Mouse (Mus musculus) adrenal gland, postnatal 4 days (tissue): ENCODE measurements around the gene Trib3. TPM values are rescaled to one million over a fixed set of nuclear protein-coding genes. Genes with fewer than 3 reads are reported as not detected.

Experiments used
- DNase-seq, 2 experiments: peaks; one replicate each; pipeline ENCODE4 v3.0.0; 2021 to 2022; ENCODE audit warnings: low spot score in 2 of 2, mixed read lengths in 2 of 2
- total RNA-seq, 2 experiments: library from RNA; stranded (reverse); gene quantifications; 2 replicates each; pipeline ENCODE4 v1.2.3; 2021

Gene Trib3
- total RNA-seq, 2 experiments from 2014 or later: 4.3 to 4.9 TPM

DNA sequence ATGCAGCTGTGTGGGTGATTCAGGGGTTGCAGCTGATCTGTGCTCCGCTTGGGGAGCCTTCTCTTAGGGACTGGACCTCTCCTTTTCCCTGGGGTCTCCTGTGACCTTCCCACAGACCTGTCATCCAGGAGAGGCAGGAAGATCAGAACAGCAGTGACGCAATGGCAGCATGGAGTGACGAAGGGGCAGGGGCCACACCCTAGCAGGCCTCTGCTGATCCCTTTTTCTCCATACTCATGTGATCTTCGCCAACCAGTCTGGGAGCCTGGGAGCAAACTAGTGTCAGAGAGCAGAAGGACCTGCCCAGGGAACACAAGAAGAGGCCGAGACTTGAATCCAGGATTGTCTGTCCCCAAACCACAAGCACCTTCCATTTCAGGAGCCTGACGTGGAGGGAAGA lies 5.4 kb upstream of the Trib3 start:
- no peak for DNase-seq

DNA sequence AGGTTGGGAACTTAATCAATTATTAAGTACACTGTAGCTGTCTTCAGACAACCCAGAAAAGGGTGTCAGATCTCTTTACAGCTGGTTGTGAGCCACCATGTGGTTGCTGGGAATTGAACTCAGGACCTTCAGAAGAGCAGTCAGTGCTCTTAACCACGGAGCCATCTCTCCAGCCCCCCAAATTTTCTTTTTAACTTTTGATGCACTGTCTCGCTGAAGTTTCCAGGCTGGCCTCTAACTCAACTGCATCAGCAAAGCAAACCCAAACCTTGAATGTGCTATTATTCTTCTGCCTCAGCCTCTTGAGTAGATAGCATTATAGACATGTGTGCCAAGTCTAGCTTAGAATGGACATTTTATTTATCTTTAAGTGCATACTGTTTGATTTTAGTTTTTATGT lies 3.9 kb upstream of the Trib3 start:
- no peak for DNase-seq

DNA sequence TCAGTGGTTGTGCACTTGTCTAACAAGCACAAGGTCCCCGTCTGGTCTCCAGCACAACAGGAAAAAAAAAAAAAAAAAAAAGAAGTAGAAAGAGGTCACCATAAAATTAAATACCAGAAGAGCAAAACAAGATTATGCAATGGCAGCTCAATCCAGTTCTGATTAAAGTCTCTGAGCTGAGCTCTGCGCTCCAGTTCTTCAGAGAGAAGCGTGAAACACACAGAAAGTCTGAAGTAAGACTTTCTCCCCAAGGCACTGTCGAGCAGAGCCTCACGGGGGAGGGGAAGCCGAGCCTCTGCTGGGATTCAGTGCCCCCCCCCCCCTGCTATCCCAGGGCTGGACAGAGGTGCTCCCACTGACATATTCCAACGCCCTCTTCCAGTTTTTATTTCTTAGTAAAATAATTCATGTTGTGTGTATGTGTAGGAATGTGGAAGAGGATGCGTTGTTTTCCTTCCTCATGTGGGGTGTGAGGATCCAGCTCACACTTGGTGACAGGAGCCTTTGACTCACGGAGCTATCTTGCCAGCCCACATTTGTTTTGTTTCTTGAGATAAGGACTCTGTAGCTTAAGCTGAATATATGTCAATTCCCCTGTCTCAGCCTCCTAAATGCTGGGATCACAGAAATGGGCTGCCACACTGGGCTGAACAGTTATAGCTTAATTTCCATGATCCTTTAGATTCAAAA lies 3.1 kb upstream of the Trib3 start:
- no peak for DNase-seq

DNA sequence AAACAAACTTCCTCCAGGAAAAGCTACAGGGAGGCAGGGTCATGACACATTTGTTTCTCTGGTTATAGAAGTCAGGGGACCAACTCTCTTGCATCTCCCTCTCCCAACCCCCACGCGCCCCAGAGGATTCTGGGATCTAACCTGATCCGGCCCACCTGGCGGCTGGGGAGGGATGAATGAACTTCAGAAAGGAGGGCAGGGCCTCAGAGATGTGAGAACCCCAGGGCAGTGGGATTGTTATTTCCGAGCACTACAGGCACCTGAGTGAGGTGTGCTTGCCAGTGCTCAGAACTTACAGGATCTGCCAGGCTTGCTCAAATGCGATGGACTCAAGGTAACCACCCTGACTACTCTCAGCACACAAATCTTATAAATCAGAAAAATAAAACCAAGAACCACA lies 1.6 kb upstream of the Trib3 start:
- no peak for DNase-seq

DNA sequence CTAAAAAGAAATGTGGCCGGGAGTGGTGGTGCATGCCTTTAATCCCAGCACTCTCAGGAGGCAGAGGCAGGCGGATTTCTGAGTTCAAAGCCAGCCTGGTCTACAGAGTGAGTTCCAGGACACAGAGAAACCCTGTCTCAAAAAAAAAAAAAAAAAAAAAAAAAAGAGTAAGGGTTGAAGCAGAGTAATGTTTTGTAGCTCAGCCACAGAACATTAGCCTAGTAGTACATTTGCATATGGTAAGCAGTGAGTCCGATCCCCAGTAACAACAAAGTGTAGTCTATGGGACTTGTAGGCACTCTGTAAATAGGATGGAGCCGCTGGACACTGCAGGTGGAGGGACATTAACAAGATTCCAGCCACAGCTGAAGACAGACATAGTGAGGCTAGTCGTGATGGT lies 1.1 kb upstream of the Trib3 start:
- no peak for DNase-seq

DNA sequence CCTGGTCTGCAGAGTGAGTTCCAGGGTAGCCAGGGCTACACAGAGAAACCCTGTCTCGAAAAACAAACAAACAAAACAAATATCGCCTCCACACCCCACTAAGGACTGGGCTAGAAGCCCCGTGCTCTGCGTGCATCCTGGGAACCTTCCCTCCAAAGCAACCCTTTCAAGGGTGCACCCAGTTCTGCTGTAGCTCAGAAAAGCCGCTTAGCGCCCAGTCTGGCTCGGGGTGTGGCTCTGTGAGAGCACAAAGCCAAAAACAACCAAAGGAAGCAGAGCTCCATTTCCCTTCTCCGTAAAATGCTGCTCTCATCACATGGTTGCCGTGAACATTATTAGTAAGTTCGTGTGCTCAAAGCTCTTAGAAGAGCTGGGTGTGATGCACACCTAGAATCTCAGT lies 529 bp upstream of the Trib3 start:
- no peak for DNase-seq

DNA sequence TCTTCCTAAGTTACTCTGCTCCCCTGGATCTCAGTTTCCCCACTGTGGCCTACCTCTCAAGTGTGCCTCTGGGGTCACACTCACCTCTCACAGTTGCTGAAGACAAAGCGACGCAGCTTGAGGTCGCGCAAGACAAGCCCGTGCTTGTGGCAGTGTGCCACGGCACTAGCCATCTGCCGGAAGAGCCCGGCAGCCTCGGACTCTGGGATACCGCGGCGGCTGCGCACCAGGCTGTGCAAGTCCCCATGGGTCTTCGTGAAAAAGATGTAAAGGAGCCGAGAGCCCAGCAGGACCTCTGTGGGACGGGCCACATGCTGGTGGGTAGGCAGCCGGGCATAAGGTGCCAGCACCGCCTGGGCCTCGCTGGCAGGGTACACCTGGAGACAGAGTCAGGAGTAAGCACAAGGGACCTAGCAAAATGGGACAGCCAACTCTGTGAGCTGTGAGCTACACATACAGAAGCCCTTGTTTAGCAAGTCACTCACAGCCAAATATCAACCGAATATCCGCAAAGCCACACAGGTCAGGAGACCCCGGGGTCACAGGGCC lies 4.1 kb downstream of the Trib3 start:
- DNase-seq: no peak

DNA sequence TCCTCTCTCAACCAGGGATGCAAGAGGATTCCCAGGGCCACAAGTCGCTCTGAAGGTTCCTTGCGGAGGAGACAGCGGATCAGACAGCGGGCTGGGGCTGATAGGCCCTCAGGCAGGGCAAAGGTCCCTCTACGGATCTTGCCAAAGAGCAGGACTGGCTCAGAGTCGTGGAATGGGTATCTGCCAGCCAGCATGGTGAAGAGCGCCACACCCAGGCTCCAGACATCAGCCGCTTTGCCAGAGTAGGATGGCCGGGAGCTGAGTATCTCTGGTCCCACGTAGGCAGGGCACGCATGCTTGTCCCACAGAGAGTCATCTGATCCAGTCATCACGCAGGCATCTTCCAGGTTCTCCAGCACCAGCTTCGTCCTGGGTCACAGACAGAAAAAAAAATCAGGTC lies 5.5 kb downstream of the Trib3 start:
- no peak for DNase-seq

DNA sequence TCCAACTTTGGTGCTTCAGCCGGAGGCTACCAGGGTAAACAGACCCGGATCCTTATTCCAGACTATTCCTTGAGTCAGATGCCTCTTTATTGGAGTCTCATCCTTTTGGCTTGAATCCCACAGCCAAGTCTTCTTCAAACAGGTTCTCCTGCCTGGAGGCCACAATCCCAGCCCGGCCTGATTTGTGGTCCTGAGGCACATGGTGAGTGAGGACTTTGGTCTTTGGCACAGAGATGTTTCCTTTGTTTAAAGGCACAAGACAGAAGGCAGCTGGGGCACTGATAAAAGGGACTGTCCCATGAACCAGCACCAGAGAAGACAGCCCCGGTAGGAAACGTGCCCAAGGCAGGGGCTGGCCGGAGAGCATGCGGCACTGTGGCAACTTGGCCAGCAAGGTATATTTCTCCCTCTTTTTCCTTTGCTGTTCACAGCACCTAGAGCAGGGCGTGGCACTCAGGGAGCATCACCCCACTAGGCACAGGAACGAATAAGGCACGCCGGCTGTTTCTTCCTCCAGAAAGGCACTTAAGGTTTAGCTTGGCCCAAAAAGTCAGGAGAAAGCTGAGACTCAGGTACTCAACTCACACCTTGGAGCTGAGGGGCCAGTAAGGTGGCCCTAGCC lies 6.1 kb downstream of the Trib3 start:
- no peak for DNase-seq

DNA sequence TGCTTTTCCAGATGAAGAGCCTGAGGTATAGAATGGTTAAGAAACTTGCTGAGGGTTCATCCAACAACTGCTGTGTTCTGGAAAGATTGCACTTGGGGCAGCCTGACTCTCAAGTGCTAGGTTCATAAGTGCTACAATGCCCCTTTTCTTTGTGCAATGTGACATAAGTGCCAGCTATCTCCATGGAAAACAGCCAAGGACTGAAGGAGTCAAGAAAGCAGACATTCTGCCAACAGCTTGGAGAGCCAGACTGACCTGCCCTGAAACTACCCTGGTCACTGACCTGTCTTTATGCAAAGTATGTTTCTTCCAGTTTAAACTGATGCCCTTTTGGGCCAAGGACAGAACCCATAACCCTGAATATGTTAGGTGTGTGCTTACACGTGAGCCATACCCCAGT lies 7.0 kb downstream of the Trib3 start:
- DNase-seq: no peak

DNA sequence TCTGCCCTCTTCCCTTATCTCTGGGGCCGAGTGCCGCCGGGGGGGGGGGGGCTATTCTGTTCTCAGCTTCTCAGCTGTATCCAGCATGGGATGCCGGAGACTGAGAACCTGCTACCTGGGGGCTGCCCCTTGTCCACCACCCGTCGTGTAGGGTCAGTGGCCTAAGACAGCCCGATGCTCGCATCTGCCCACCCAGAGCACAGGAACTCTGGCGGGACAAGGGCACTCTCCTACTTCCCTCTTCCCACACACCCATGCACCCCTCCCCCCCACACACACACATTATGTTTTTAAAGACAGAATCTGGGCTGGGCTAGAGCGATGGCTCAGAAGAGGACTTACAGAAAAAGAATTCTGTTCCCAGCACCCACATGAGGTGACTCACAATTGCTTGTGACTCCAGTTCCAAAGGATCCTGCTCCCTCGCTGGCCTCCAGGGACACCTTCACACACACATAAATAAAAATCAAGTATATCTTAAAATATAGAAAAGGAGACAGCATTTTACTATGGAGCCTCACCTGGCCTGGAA lies 8.5 kb downstream of the Trib3 start:
- DNase-seq: no peak

DNA sequence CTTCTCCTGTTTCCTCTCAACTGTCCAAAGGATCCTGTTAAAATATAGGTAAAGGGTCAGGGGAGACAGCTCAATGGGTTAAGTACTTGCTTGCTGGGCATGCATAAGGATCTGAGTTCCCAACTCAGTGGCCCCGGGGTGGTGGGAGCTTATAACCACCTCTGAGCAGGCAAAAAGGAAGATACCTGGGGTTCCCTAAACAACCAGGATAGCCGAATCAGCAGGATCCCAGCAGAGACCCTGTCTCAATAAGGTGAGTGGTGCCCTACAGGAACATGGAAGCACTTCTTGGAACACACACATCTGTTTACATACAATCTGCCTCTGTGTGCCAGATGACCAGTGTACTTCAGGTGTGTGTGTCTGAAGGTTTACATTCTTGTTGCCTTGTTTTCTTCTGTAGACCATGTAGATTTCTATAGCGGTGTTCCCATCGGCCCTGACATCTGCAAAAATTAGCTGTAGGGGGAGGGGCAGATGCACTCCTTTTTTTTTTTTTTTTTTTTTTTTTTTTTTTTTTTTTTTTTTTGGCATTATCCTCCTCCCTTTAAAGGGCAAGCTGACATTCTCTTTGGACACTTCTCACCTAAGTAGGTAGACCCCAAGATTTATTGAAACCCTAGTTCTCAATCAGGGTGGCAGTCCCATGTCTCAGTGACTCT lies 10.4 kb downstream of the Trib3 start:
- DNase-seq: no peak

DNA sequence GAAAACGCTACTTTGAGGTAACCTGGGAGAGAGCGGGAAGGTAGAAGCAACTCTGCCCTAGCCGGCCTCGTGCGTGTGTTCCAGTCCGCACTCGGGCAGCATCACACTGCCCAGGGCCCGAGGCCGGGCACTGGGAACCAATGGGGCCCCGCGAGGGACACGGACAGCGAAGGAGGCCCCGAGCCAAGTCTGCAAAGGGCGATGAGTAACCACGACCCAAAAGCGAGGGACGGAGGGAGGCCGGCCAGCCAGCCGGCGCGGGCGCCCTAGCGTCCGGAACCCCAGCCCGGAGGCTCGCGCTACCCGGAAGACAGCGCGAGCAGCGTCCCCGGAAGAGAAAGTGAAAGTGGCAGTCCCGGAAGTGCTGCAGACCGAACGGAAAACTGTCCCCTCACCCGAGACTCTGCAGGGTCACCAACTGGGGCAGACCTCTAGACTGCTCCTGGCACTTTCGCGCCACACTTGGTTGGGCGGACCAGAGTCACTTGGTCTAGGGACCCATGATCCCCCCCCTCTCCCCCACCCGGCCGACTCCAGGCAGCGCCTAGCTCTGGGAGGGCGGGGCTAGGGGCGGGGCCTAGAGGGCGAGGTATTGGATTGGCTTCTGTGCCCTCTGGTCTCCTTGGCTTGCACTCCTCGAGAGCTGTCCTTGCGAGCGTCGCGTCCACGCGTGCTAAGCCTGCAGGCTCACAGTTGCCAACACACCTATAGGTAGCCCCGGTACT lies 11.6 kb downstream of the Trib3 start, which contains the start of gene Rbck1:
TSS of gene Rbck1 (minus strand) at position 553 of the 725 bp plus-strand sequence.
- peak; percentile 69 to 82 for DNase-seq

DNA sequence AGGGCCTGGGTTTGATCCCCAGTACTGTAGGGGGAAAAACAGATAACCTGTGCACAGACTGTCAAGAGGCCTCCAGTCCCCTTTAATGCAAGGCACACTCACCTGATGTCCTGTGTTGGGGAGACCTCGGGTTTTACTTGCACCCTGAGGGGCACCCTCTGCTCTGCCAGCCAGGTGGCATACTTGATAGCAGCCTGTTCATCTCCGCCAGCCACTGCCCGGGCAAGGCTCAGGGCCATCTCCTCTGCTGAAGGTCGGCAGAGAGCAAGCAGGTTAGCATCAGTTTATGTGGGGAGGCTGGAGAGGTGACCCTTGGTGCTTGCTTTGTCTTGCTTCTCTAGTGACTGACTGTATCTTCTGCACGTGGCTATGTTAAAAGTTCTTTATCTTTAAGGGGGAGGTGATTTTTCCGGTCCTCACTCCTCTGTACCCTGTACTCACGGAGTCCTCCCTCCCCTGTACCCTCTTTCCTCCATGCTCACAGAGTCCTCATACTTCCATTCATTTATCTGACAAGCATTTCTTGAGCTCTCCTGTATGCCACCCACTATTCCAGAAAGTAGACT lies 12.9 kb downstream of the Trib3 start:
- no peak for DNase-seq

DNA sequence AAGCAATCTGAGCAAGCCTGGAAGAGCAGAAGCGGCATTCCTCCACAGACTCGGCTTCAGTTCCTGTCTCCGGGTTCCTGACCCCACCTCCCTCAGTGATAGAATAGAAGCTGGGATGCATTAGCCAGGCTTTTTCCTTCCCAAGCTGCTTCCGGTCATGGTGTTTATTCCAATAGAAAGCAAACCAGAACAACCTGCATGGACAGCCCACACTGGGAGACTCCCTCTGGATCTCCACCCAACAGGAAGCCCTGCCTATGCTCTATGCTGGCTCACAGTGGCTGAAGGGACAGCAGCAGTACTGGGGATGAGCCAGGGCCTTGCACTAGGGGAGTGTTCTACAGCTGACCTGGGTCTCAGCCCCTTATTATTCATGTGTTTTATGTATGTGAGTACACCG lies 15.9 kb downstream of the Trib3 start:
- DNase-seq: no peak

DNA sequence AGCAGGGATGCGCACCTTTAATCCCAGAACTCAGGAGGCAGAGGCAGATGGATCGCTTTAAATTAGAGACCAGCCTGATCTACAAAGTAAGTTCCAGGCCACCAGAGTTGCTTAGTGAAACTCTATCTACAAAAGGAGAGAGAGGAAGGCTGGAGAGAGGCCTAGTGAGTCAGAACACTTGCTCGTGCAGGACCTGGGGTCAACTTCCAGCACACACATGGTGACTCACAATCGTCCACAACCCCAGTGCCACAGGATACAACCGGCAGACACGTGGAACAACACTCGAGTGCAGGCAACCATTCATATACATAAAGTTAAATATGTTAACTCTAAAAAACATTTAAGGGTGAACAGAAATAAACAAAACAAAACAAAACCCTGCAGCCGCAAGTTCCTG lies 17.2 kb downstream of the Trib3 start:
- DNase-seq: no peak

DNA sequence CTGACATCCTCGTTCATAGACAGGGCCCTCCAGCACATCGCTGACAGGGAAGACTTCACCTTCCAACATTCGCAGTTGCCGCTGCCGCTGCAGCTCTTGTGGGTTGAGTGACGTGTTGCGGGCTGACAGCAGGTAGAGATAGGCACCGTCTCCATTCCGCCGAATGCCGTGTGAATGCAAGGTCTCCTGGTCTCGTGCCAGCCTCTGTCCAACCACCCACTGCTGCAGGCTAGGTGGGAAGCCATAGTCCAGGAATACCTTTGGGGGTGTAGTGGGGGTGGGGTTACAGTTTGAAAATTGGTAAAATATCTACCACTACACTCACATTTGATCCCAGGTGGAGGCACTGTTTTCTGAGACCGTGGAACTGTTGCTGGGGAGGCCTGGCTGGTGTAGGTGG lies 17.7 kb downstream of the Trib3 start:
- no peak for DNase-seq

DNA sequence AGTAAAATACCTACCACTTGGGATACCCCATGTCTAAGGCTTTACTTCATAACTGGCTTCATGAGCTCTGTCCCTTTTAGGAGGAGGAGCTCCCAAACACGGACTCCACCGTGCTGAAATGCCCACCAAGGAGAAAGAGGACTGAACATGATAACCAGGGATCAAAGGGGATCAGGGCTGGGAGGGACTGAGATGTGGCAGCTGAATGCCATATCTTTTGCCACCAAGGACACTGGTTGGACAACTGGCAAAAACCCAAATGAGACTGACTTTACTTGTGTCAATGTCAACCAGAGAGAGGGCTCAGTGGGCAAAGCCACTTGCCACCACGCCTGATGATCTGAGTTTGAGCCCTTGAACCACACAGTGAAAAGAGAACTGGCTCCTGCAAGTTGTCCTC lies 19.0 kb downstream of the Trib3 start:
- no peak for DNase-seq

DNA sequence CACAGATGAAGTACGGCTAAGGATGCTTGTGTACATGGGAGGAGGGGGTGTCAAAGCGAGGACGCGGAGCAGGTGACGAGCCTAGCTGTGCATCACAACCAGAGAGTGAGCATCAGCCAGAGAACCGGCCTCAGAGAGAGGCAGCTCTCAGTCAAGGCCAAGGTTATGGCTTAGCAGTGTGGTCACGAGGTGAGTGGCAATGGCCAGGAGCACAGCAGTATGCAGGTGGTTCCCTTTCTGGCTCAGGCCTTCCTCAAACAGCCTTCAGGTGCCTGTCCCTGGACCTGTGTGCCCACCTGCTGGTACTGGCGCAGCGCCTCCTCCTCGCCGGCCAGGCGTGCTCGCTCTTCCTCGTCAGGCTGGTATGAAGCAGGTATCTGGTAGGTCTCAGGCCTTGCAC lies 19.9 kb downstream of the Trib3 start:
- DNase-seq: no peak

DNA sequence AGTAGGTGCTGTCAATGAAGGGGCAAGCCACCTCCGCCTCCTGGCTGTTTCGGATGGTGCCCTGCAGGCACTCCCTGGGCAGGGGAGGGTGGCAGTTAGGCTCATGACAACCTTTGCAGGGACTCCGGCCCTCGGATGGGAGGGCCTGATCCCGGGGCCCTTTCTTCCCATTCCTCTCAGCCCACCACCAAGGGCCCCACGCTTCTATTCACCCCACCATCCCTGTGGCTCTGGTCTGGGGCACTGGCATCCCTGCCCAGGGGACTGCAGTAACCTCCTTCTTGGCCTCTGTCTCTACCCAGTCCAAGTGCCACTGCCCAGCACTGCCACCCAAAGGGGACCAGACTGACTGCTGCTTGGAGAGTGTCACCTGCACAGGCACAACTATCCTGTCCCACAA lies 21.6 kb downstream of the Trib3 start:
- DNase-seq: no peak

DNA sequence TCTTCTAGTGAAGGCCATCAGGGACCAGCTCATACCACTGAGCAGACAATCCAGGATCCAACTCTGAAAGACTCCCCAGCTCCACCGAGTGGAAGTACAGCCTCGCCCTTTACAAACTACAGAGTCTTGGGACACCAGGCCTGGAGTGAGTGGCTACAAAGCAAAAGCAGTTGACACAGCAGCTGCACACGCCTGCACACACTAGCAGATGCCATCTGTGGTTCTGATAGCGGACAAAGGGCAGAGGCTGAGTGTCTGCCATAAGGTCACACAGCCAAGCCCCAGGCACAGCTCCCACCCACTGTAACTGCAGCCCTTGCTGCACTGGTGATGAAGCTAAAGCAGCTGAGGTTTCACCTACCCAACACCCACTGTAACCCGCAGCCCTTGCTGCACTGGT lies 22.3 kb downstream of the Trib3 start:
- DNase-seq: no peak
